Mouse (Mus musculus) liver, adult 2 months (tissue): ENCODE data around the gene Gm9833. TPM values are rescaled to one million over a fixed set of nuclear protein-coding genes. Genes with fewer than 3 reads are reported as not detected.
"Not testable (repeated sequence)": the region's sequence is repeated elsewhere in the genome, so short reads cannot be mapped to it uniquely, and the experiment has no call there.

Source experiments
- DNase-seq: peaks from one replicate; pipeline ENCODE4 v3.0.0-alpha.2; 2011; ENCODE audit warnings: low read depth, low spot score; ENCODE audit errors: extremely low read depth
- H3K27ac ChIP-seq: fragments of 200-500 bp; replicated peaks from 2 replicates; pipeline ENCODE4 v1.5.1; 2012; ENCODE audit warnings: low read depth, mild to moderate bottlenecking, control low read depth, inconsistent platforms, low read length; ENCODE audit not compliant: insufficient read depth
- H3K27me3 ChIP-seq: fragments of 200-500 bp; 2 replicates; pipeline ENCODE4 v1.6.1; 2012; ENCODE audit warnings: mild to moderate bottlenecking, moderate library complexity, low read length, inconsistent platforms; ENCODE audit not compliant: control insufficient read depth, insufficient read depth
- H3K36me3 ChIP-seq: fragments of 200-500 bp; 2 replicates; pipeline ENCODE4 v1.6.1; 2012; ENCODE audit warnings: low read length, inconsistent platforms; ENCODE audit not compliant: control insufficient read depth, insufficient read depth
- H3K4me1 ChIP-seq: fragments of 200-500 bp; 2 replicates; pipeline ENCODE4 v1.6.1; 2011; ENCODE audit warnings: low read length; ENCODE audit not compliant: control insufficient read depth, insufficient read depth
- H3K4me3 ChIP-seq: fragments of 200-500 bp; 2 replicates; pipeline ENCODE4 v1.5.1; 2011; ENCODE audit warnings: low read depth, mild to moderate bottlenecking, control low read depth, low read length, moderate library complexity; ENCODE audit not compliant: insufficient read depth
- H3K79me2 ChIP-seq: fragments of 200-500 bp; 2 replicates; pipeline ENCODE4 v1.6.1; 2012; ENCODE audit warnings: inconsistent platforms, mild to moderate bottlenecking, low read length, moderate library complexity; ENCODE audit not compliant: control insufficient read depth, insufficient read depth
- H3K9ac ChIP-seq: fragments of 200-500 bp; 2 replicates; pipeline ENCODE4 v1.6.1; 2012; ENCODE audit warnings: low read depth, mild to moderate bottlenecking, control low read depth, inconsistent platforms, low read length
- CTCF ChIP-seq: fragments of 200-500 bp; IDR thresholded peaks from 2 replicates; pipeline ENCODE4 v1.5.1; 2011; ENCODE audit warnings: low read depth, low read length, control low read depth
- POLR2A ChIP-seq: fragments of 200-500 bp; IDR thresholded peaks from 2 replicates; pipeline ENCODE4 v1.6.1; 2011; ENCODE audit warnings: low read length, control low read depth; ENCODE audit not compliant: insufficient read depth; ENCODE audit errors: extremely low read depth
- WGBS: fragments of 180-500 bp; shearing (Covaris S2); methylation state at CpG from one replicate; pipeline ENCODE4 v1.1.7; 2018; 5-methylcytosine and 5-hydroxymethylcytosine counted together
- polyA plus RNA-seq: library from polyadenylated mRNA; depleted of rRNA; stranded (reverse); fragments of >200 nt; gene quantifications from 2 replicates; pipeline ENCODE4 v1.2.3, GENCODE M21; 2012; rRNA removed
- total RNA-seq: library from RNA; depleted of rRNA; stranded (reverse); fragments of >200 nt; gene quantifications from 2 replicates; pipeline ENCODE4 v1.2.3, GENCODE M21; 2014; rRNA removed

Gm9833 gene
- 0.40 and 0.46 TPM in 2 replicates for total RNA-seq
- not detected in 2 replicates for polyA plus RNA-seq

DNA sequence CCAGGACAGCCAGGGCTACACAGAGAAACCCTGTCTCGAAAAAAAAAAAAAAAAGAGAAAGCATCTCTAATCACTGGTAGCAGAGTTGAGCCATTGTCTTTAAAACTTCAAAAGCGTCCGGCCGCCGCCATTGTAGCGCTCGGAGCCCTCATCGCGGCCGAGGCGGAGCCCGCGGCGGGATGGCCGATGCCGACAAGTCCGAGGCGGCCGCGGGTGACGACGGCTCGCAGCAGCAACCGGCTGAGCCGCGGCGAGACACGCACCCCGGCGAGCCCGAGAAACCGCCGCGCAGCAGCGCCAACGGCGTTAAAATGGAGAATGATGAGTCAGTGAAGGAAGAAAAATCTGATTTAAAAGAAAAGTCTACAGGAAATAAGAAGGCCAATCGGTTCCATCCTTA, at the start of gene Gm9833:
Gm9833 (plus strand) TSS at position 117 of the 400 bp plus-strand sequence.
- H3K36me3 ChIP-seq, H3K27me3 ChIP-seq, DNase-seq, H3K79me2 ChIP-seq, H3K9ac ChIP-seq, H3K4me3 ChIP-seq, H3K27ac ChIP-seq: not testable (repeated sequence)
- WGBS, result 30% methylated on average over 38 of the region's 38 CpGs
- H3K4me1 ChIP-seq, result peaks cover 13% of the 10 kb centered on the region

DNA sequence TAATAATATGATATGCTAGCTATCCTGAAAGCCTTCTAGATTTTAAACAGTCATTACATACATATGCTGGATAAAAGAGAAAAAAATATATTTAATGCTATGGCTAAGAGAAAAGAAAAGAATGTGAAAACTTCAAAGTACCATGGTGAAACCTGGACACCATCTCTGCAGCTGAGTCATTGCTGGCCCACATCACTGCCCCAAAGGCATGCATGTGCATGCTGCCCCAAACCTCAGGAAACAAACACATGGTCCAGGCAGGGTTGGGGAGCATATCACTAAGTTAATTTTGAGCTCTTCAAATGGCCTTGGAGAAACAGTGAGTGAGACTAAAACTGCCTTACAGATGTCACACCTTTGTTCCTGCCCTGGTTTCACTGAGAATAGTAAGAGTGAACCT, 17.8 kb upstream of the Gm9833 start:
- no peaks in the 10 kb centered on the region for H3K27me3 ChIP-seq
- TF ChIP-seq POLR2A (no peak), CTCF (no peak)
- no peaks in the 10 kb centered on the region for H3K4me1 ChIP-seq
- no peak overlapping the region for H3K4me3 ChIP-seq
- no peak overlapping the region for H3K9ac ChIP-seq
- H3K36me3 ChIP-seq, result no peaks in the 10 kb centered on the region
- no peak for DNase-seq
- no peaks in the 10 kb centered on the region for H3K79me2 ChIP-seq
- H3K27ac ChIP-seq, result no peak overlapping the region

DNA sequence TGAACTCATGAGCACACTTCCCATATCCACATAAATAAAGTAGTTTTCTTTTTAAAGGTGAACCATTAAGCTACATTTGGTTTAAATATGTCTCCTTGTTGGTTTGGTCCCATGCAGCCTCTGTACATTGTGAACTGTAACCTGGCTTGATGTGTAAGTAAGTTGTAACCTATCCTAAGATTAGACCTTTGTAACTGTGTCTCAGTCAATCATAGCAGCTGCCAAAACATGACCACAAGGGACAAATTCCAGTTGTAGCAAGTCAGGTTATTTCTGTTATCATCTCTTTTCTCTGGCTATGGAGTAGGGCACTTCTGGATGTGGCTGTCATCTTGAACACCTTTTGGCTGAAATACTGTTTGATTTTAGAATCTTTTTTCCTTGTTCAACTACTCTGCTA, 12.1 kb upstream of the Gm9833 start:
- no peaks in the 10 kb centered on the region for H3K27me3 ChIP-seq
- peak overlapping the region; percentile 74 for H3K27ac ChIP-seq
- no peak overlapping the region for H3K4me3 ChIP-seq
- TF ChIP-seq POLR2A, result no peak
- no peak for TF ChIP-seq CTCF
- H3K4me1 ChIP-seq, result peaks cover 12% of the 10 kb centered on the region; the same call in 1 of the 2 replicates
- no peak overlapping the region for H3K9ac ChIP-seq
- no peaks in the 10 kb centered on the region for H3K36me3 ChIP-seq
- H3K79me2 ChIP-seq, result no peaks in the 10 kb centered on the region
- DNase-seq, result peak; percentile 95

DNA sequence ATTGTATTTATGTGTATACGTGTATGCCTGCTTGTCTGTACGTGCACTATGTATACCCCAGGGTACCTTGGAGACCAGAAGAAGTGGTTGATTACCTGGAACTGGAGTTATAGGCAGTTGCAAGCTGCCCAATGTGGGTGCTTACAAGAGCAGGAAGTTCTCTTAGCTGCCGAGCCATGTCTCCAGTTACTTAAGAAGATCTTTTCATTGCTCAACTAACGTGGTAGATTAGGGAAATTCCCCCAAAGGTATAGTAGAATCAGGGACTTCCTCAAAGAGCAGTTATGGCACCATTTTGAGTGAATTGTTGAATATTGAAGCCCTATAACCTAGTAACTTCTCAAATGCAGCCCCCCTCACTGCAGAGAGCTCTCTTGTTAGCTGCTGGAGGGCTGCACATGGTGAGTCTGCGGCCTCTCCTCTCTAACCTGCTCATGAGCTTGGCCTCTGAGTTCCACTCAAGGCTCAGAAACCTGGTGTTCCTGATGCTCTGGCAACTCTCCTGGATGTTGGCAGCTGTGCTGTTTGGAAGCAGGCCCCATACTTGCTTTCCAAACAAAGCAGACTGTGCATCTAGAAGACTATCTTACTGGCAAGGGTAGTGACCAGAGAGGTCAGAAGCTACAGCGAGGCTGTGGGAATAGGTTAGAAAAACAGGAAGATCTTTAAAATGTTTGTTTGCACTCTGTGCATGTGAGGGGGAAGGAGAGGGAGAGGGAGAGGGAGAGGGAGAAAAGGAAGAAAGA, 10.6 kb upstream of the Gm9833 start:
- 57% methylated on average over 6 of the region's 6 CpGs for WGBS
- Histone ChIP-seq H3K79me2 (no peaks in the 10 kb centered on the region), H3K9ac (no peak overlapping the region), H3K27me3 (no peaks in the 10 kb centered on the region), H3K27ac (peak overlapping the region; percentile 81), H3K36me3 (no peaks in the 10 kb centered on the region), H3K4me1 (peaks cover 12% of the 10 kb centered on the region; the same call in 1 of the 2 replicates), H3K4me3 (no peak overlapping the region)
- no peak for TF ChIP-seq POLR2A
- TF ChIP-seq CTCF, result no peak
- DNase-seq, result peak; percentile 92

DNA sequence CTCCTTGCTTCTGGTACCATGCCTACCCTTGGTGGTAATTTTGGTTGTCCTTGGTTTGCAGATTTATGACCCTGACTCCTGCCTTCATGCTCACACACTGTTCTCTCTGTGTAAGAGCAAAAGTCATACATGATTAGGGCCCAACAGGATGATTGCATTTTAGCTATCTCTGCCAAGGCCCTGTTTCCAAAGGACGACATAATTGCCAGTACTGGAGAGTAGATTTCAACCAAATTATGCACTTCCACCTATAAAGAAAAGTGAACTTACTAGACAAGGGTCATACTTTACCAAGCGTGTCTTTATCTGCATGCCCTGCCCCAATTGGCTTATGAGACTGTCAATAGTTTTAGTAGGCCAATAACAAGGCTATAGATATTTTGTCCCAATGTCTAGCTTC, 9.8 kb upstream of the Gm9833 start:
- 34% methylated on average over 2 of the region's 2 CpGs for WGBS
- peak overlapping the region; percentile 81 for H3K27ac ChIP-seq
- no peaks in the 10 kb centered on the region for H3K79me2 ChIP-seq
- H3K4me1 ChIP-seq, result peaks cover 17% of the 10 kb centered on the region; the same call in 1 of the 2 replicates
- no peaks in the 10 kb centered on the region for H3K27me3 ChIP-seq
- H3K36me3 ChIP-seq, result no peaks in the 10 kb centered on the region
- peak; percentile 71 for DNase-seq
- H3K4me3 ChIP-seq, result no peak overlapping the region
- TF ChIP-seq POLR2A (no peak), CTCF (no peak)
- no peak overlapping the region for H3K9ac ChIP-seq

DNA sequence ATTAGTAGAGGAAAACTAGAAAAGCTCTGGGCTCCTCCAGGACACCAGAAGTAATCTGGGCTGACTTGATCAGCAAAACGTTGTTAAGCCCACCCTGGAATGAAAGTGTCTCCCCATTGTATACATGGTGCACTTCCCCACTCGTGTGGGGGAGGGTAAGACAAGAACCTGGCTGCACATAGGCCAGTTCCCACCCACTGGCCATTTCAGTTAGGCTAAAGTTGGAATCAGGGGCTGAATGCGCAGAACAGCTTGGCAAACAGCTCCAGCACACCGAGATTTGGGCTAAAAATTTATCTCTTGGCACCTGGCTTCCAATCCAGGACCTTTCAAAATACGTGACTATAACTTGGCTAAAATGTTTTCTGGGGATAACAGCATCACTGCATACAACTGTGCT, 6.6 kb upstream of the Gm9833 start:
- Histone ChIP-seq H3K79me2 (no peaks in the 10 kb centered on the region), H3K36me3 (no peaks in the 10 kb centered on the region), H3K4me1 (peaks cover 28% of the 10 kb centered on the region), H3K27me3 (no peaks in the 10 kb centered on the region), H3K27ac (no peak overlapping the region), H3K9ac (no peak overlapping the region), H3K4me3 (no peak overlapping the region)
- no peak for DNase-seq
- TF ChIP-seq POLR2A (no peak), CTCF (no peak)
- WGBS, result 66% methylated on average over 5 of the region's 5 CpGs
